Mouse (Mus musculus): ENCODE data around the gene Atp13a2.

DNA sequence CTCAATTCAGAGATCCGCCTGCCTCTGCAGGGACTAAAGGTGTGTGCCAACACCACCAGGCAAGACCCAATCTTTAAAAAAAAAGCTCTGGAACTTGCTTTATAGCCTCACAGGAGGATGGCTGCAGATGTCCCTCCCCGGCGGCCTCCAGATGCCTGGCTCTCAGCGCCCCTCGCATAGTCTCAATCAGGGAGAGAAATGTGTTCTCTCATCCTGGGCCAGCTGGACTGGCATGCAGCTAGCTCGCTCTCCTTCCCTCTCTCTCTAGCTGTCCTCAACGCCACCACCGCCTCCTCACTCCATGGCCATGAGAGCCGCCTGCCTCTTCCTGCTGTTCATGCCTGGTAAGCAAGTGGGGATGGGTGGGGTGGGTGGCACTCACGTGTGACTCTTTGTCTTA, 25.9 kb downstream of the Atp13a2 start:
- TF ChIP-seq CTCF (IDR thresholded peaks at IDR 0.05; ENCODE audit: low read depth, low read length) (no peak), POLR2A (IDR thresholded peaks at IDR 0.05; ENCODE audit: extremely low read depth, insufficient read depth, low read length) (no peak)
